Mouse (Mus musculus) megakaryocyte, embryonic 14.5 days (primary cell): ENCODE measurements around the gene Rps19.
"Not testable (repeated sequence)": the region's sequence is repeated elsewhere in the genome, so short reads cannot be mapped to it uniquely, and the experiment has no call there.

Experiments used
- FLI1 ChIP-seq: IDR thresholded peaks from 2 replicates; pipeline ENCODE4 v1.6.1; 2012; ENCODE audit warnings: low read length, inconsistent platforms, mixed read lengths
- GATA1 ChIP-seq: IDR thresholded peaks from 3 replicates; pipeline ENCODE4 v1.6.1; 2012; ENCODE audit warnings: mixed read lengths, low read length, inconsistent platforms, borderline replicate concordance

DNA sequence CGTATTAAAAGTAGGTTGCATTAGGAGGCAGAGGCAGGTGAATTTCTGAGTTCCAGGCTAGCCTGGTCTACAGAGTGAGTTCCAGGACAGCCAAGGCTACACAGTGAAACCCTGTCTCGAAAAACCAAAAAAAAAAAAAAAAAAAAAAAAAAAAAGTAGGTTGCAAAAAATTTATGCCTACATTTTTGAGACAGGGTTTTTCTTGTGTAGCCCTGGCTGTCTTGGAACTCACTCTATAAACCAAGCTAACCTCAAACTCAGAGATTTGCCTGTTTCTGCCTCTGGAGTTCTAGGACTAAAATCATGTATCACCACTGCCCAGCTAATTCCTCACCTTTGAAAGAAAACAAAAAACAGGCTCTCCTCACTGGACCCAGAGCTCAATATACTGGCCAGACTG, 11.6 kb downstream of the Rps19 start:
- not testable (repeated sequence) for TF ChIP-seq GATA1, FLI1
